Mouse (Mus musculus) lung, adult 18-20 months (tissue): ENCODE results near the gene Tex264.
A peak's percentile ranks its signal among the peaks of the same experiment; 100 is the strongest.
"Not testable (repeated sequence)": the region's sequence is repeated elsewhere in the genome, so short reads cannot be mapped to it uniquely, and the experiment has no call there.

Experiments used
- DNase-seq, 2 experiments: peaks; one replicate each; pipeline ENCODE4 v3.0.0; 2022; ENCODE audit warnings: mixed read lengths in 2 of 2

Tex264 gene

DNA sequence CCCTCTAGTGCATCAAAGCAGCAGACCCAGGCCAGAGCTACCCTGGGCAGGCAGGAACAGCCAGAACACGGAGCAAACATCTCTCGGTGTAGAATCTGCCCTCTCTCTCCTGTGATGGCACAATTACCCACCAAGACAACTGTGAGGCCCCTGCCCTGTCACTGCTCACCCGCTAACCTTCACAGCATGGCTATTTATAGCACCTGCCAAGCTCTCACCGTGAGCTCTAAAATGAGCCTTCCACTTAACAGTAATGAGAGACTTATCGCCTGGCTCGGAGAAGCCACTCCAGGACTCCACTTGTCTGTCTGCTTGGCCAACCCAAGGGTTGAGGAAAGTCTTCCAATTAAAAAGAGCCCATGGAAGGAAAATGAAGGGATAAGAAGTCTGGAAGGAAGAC lies 22.5 kb downstream of the Tex264 start:
- no peak for DNase-seq

DNA sequence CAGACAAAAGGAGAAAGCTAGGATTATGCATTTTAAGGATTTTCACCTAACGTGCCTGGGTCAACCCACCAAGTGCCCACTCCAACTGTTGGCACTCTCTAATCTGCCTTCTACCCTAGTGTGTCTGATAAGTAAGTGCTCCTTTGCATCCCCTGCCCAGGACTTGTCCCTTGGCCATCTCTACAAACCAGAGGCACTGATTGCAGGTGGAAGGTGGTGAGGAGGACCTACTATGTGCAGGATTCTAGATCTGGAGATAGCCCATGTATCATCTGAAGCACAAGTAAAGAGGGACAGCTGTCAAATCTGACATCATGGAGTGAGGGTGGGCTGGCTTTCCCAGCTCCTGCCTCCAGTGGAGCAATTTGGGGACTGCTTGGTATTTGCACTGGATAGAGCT lies 25.8 kb downstream of the Tex264 start:
- DNase-seq, result no peak

DNA sequence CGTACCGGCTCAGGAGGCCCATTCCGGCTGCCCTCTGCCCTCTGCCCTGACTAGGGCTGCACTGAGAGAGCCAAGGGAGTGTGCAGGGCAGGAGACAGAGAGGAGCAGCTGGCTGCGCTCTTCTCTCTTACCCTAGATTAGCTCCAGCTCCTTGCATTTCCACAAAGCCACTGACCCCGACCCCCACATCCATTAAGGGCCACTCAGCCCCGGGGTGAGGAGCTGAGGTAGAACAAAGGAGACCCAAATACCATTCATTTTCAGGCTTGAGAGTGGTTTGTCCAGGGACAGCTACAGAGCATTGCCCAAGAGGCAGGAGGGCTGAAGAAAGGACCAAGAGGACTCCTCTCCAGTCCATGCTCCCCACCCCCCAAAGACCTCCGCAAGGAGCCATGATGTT lies 26.3 kb downstream of the Tex264 start:
- no peak for DNase-seq

DNA sequence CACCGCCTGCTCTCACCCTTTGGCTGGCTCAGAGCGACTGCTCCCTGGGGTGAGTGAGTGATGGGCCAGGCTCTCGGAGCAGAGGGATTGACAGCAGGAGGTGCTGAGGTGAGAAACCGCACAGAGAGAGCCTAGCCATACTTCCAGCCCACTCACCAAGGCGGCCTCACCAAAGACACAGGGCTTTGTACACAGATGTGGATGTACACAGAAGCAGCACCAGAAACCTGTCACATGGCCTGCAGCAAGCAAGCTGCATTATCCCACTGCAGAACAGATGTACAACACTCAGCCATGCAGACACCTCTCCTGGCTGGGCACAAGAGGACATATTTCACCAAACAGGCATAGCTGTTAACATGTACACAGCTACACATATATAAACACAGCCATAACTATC lies 28.1 kb downstream of the Tex264 start:
- no peak for DNase-seq

DNA sequence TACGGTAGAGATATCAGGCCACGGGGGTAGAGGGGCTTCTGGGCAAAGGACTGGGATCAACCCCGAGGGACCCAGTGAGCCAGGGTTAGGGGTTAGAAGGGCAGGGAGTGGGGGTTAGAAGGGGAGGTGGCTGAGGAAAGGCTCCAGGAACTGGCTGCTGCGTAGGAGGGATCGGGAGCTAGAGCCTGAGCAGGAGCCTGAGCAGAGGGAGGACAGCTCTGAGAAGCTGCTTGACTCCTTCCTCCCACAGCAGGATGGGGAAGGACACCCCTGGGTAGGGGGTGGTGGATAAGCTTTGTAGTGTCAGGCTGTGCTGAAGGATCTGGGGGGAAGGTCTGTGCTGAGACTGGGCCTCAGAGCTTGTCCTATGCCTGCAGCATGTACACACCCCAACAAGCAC lies 28.9 kb downstream of the Tex264 start:
- DNase-seq, result no peak

DNA sequence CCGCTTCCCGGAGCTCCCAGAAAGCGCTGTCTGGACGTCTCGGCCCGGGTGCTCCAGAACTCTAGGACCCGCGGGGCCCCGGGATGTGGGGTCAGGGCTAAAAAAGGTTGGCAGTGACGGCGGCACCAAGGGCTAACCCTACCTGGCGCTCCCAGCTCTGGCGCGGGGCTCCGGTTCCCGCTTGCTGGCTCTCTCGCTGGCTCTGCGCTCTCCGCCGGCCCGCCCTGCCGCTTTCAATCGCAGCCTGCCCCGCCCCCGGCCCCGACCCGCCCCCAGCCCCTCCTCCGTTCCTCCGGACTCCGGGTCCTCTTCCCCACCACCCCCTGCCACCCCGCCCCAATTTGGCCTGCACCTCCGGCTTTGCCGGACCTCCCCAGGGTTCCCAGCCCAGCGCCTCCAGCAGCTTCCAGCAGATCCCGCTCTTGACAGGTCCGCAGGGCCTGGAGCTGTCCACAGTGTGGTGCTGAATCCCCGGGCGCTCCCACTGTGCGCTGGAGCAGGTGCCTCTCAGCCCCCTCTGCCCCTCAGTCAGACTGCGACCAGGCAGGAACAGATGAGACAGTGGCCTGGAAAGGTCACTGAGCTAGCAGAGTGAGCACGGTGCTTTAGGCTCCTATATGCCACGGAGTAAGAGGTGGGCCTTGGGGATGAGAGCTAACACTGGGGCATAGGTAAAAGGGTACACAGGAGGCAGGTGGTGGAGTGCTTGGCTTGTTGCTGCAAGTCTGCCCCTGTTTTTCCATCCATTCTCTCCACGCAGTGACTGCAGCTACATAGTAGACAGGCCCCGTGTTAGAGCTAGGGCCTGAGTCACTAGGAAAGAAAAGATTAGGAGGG lies 29.6 kb downstream of the Tex264 start, which contains the start of gene Grm2:
Gene Grm2, minus strand, starts transcription at position 199 of the 837 bp plus-strand sequence.
- DNase-seq, result peak; percentile 29 to 46

DNA sequence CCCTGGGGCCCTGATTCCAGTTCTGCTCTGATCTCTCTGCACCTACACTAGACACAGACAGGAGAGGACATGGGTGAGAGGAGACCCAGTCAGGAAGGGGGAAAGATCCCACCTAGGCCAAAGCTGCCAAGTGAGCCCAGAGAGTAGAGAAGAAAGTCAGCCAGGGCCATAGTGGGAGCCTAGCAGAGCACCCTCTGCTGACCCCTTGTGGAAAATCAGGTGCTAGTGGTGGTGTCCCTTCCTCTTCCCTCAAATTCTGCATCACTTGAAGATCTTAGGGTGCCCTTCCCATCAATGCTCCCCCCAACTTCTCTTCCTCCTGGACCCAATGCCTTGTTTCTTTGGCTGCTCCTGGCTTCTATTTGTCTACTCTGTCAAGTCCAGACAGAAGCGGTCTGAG lies 33.0 kb downstream of the Tex264 start:
- no peak for DNase-seq

DNA sequence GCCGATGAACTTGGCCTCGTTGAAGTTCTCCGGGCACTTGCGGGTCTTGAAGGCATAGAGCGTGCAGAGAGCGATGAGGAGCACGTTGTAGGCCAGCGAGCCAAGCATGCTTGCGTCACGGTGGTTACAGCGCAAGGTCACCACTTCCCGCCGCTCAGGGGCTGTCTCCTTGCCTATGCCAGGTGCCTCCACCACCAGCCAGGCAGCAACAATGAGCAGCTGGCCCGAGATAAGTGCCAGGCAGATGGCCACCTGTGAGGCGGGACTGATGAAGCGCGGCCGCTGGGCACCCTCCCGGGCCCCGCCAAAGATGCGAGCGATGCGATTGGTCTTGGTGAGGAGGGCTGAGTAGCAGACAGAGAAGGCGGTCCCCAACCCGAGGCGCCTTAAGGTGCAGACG lies 38.5 kb downstream of the Tex264 start:
- DNase-seq, result no peak

DNA sequence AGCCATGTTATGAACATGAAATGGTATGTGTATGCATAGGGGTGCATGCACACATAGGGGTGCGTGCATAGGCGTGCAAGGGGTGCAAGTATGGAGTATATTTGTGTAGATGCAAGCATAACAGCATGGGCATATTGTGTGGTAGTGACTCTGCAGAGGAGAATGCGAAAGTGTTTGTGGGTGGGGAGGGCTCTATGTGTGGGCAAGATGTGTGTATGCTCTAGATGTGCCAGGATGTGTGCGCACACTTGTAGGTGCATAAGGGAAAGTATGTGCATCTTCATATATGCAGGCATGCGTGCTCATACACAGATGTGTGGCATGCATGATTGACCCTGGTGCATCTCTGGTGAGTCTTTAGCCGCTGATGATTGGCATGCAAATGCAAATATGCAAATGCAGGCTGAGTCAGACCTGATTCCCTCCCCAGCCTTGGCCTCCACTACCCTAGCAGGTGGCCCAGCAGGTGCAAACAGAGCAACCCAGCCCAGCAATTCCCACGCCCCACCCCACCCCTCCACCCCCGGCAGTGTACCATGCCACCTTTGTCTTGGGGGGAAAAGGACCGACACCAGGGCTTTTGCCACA lies 39.9 kb downstream of the Tex264 start:
- no peak for DNase-seq

DNA sequence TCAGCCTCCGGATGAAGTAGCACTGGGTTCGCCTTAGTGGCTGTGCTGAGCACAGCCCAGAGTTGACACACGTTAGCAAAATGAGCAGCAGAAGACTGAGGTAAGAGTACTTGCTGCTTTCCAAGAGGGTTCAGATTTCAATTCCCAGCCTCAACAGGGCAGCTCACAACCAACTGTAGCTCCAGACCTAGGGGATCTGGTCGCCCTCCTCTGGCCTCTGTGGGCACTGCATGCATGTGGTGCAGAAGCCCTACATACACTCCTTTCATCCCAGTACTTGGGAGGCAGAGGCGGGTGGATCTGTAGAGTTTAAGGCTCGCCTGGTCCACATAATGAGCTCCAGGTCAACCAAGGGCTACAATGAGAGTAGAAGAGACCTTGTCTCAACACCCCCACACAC lies 41.9 kb downstream of the Tex264 start:
- no peak for DNase-seq

DNA sequence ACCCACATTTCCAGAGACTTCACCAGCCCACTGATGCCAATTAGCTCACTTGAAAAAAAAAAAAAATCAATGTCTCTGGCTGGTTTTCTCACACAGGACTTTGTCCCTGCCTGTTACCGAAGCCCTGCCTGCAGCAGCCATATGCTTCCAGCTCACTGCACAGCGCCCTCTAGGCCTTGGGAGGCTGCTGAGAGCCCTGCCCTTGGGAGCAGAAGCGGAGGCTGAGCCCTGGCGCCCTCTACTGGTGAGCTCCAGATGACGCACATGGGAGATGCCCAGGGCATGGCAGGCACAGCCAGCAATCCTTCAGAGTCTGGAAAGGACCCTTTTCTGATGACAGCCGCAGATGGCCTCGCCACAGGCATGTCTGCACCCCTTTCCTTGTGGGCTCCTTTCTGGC lies 42.6 kb downstream of the Tex264 start:
- DNase-seq, result peak; percentile 70 to 77

DNA sequence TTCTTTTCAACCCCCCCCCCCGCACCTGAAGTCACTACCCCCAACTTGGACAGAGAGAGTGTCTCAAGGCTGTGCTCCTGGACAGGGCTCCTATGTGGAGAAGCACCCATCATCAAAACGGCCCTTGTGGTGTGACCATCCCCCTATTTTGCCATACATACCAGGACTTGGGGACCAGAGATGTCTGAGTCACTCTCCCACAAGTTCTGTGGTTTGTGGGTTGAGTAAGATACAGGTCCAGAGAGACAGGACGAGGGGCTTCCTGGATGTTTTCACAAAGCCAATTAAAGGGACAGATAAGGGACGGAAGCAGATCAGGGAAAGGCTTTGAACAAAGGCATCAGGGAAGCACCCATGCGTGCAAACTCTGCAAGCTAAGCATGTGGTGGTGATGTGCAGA lies 44.4 kb downstream of the Tex264 start:
- DNase-seq, result no peak

DNA sequence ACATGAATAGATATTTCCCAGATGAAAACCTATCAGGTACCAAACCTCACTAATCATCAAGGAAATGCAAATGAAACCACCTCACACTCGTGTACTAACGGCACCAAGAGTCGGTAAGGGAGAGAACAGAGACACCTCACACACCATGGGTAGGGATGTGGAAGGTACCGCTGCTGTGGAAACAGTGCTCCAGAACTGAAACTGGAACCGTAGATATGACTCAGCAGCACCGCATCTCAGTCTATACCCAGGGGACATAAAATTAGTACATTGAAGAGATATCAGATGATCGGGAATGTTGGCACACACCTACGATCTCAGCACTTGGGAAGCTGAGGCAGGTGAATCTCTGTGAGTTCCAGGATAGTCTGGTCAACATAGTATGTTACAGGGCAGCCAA lies 47.6 kb downstream of the Tex264 start:
- DNase-seq, result no peak

DNA sequence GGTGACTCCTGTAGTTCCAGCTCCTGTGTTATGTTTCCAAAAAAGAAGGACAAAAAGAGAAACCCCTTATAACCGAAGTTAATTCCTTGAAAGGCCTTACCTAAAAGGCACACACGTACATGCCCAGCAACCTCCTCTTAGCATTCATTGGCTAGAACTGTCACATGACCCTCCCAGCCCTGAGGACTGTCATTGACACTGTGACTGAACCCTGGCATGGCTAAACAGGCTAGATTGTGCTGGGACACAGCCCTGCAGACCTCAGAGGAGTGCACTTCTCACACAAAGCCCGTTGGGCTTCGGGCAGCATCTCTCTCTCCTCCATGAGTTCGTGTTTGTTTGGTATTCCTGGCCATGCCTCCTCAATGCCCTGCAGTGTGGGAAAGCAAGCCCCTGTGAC lies 53.5 kb downstream of the Tex264 start:
- DNase-seq, result no peak

DNA sequence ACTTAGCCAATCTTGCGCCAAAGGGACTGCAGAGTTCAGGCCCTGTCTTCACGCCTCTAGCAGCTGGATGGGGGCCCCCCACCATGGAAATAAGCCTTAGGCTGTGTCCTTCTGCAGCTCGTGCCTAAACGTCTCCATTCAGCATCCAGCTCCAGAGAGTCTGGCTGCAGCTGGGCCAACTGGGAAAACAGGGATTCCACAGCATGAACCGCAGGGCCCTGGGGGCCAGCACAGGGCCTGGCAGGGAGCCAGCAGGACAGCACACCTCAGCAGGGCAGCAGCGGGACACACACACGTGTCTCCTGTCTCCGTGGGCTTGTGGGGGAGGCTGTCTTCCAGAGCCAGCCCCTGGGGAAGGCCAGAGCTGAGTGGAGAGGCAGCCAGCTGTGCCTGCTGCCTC lies 57.9 kb downstream of the Tex264 start:
- DNase-seq, result not testable (repeated sequence)

DNA sequence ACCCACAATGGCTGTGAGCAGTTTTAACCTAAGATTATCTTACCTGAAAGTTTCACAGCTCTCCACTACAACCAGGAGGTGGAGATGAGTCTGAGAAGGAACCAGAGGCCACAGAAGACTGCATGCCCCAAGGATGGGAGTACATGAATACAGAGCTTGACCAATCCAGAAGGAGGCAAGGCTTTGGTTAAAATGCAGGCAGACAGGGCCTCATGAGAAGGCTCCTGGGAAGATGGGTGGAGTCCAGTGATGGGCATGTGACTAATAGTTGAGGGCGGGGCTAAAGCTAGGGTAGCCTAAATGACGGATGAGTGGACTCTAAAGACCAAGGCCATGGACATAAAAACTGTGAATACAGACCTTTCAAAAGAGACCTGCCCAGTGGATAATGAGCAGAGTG lies 59.4 kb downstream of the Tex264 start, which contains the start of gene Iqcf6:
Gene Iqcf6, plus strand, starts transcription at position 301 of the 400 bp plus-strand sequence.
- no peak for DNase-seq

DNA sequence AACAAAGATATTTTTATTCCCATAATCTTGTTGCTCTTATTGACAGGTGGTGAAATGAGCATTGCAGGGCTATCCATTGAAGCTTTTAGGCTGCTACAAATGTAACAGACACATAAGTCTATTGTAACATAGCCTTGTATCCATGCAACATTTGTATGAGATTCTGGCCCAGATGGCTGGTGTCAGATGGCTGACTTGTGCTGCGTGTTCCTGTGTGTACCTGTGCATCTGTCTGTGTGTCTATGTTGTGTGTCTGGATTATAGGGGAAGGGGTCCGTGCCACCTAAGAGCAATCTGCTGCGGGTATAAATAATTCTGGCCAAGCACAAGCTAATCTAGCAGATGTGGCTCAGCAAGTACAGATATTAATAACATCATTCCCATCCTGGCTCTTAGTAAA lies 68.2 kb downstream of the Tex264 start:
- DNase-seq, result no peak

DNA sequence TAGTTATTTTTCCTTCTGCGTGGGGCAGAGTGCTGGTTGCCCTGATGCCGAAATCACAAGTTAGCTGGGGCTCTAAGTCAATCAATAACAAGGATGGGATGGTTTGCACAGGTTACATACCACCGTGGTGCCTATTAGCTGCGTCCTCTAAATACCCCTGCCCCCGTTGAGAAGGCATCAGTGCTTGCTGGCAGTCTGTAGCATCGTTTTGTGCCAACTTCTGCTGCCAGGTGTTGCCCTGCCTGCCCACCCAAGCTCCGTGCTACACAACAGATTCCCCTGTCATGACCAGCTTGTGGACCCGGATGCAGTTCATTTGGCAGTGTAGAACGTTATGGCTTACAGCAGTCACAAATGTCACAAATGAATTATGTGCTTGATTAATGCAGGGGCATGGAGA lies 69.4 kb downstream of the Tex264 start:
- no peak for DNase-seq

DNA sequence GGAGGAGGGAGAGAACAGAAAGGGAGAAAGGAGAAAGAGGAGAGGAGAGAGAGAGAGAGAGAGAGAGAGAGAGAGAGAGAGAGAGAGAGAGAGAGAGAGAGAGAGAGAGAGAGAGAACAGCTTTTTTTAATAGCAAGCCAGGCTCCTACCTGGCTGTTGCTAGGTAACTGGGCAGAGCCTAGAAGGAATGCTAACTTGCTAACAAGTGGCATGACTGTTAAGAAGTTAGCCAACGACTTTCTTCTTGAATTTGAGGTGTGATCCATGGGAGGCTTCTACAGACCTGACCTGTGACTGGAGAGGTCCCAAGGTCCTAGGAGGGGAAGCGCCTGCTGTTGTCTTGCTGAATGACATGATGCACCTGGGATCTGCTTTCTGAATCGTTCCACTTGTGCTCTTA lies 71.1 kb downstream of the Tex264 start:
- DNase-seq, result no peak

DNA sequence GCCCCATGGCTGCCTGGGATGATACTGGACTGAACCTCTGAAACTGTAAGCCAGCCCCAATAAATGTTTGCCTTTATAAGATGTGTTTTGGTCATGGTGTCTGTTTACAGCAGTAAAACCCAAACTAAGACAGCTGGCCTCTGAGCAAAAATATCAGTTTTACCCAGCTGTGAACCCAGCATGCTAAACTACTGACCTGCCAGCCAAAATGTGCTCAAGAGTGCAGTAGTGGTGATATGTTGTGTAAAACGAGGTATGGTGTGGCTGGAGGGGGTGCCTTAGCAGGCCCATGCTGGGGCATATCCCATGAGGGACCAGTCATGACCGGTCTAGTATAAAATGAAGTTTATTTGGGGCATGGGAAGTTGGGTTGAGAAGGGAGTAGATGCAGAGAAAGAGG lies 71.8 kb downstream of the Tex264 start:
- DNase-seq, result no peak

DNA sequence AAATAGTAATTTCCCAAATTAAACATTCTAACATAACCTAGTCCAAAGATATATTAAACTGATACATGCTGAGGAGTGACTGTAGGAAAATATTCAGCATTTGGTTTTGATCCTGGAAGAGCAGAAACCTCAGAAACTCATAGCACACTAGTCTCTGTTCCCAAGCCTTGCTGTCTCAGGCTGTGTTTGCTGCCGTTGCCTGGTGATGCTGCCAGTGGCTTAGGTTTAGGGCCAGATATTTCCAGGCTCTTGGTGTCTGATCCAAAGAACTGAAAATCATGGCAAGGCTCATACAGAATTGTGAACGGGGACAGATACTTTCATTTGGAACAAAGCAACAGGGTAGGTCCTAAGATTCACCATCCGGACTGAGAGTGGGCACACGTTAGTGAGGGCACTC lies 75.0 kb downstream of the Tex264 start:
- DNase-seq, result no peak
